Mouse (Mus musculus) urinary bladder, adult 18-20 months (tissue): ENCODE results near the gene Mycbp2.

Source experiments
- DNase-seq, 2 experiments: peaks; one replicate each; pipeline ENCODE4 v3.0.0; 2022; ENCODE audit warnings: low spot score in 2 of 2, mixed read lengths in 2 of 2

Gene Mycbp2

DNA sequence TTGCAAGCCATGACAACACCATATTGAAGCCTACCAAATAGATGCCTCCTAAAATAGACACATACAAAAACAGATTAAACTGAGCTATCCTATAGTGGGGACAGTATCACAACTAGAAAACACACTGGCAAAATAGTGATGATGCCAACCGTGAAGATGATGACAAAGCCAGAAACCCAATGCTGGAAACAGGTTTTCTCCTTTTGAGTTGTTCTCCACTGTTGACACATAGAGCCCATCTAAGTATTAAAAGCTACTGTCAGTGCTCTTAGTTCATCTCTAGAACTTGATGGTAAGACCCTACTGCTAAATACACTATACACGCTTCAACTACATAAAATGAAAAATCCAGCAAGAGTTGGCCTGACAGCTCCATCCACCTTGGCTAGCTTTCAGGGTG is 86.2 kb downstream of the Mycbp2 start:
- no peak for DNase-seq

DNA sequence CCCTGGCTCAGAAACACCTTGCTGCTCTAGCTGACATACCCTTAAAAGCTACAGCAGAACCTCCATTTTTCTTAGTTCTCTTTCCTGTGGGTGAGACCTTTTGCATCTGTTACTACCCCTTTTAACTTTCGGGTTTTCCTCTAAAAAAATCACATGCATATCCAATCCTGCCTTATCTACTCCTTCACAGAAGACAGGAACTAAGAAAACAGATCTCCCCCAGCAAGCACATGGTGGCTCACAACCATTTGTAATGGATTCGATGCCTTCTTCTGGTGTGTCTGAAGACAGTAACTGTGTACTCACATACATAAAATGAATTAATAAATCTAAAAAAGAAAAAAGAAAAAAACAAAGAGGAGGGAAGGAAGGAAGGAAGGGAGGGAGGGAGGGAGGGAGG is 87.9 kb downstream of the Mycbp2 start:
- DNase-seq = no peak

DNA sequence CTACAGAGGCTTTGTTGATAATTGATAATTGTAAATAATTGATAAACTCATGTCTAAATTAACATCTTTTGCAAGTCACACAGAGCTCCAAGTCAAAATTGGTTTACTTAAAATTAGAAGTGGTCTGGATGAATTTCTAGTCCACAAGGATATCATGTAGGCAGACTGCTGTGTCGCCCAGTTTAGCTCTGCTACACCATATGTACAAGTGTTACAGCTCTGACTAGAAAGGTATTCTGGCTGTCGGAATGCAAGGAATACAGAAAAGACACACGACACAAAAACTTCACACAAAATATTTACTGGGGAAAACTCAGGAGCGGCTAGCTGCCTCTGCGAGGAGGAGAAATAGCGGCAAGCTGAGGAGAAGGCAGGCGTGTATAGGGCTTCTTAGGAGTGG is 89.7 kb downstream of the Mycbp2 start:
- DNase-seq = no peak

DNA sequence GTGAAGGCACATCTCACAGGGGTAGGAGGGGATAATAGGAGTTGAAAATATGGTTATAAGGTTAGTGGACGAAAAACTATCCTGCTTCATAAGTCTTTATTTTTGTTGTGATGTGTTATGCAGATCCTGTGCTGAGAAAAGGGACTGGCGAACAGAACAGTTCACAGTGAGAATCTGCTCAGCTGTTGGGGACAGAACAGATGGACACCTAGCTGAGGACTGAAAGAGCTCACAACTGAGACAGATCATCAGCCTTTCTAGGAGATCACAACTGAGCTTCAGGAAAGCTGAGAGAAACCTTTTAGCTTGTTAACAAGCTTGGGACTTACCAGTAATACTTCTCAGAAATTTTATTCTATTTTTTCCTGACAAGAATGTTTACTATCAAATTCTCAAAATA is 92.3 kb downstream of the Mycbp2 start:
- DNase-seq = no peak

DNA sequence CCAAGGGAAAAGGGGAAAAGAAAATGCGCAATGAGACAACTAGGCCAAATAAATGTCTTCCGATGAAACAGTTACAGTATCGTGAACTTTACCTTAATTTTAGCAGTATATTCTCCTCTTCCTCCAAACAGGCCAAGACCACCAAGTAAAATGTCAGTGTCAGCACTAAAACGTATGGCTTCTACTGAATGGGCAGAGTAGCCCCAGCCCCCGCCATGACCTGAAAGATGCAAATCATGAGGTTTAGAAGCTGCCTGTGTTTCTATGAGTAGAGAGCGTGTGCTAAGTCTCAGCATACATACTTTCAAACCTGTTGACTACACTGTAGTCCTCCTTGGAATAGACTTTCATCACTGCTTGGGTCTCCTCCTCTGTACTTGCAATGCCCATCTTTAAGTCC is 104.6 kb downstream of the Mycbp2 start:
- DNase-seq = no peak

DNA sequence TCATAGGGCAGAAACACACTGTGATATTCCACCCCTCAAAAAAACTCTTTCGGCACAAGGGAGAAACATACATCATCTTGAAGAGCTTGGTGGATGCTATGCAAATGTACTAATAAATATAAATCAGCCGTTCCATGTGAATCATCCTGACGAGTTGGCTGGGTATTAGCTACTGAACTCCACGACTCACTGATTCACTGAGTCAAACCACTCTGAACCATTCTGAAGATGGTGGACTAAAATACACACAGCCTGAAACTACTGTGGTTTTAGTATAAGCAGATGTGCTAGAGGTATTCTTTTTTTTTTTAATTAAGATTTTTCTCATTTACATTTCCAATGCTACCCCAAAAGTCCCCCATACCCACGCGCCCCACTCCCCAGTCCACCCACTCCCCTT is 111.8 kb downstream of the Mycbp2 start:
- no peak for DNase-seq

DNA sequence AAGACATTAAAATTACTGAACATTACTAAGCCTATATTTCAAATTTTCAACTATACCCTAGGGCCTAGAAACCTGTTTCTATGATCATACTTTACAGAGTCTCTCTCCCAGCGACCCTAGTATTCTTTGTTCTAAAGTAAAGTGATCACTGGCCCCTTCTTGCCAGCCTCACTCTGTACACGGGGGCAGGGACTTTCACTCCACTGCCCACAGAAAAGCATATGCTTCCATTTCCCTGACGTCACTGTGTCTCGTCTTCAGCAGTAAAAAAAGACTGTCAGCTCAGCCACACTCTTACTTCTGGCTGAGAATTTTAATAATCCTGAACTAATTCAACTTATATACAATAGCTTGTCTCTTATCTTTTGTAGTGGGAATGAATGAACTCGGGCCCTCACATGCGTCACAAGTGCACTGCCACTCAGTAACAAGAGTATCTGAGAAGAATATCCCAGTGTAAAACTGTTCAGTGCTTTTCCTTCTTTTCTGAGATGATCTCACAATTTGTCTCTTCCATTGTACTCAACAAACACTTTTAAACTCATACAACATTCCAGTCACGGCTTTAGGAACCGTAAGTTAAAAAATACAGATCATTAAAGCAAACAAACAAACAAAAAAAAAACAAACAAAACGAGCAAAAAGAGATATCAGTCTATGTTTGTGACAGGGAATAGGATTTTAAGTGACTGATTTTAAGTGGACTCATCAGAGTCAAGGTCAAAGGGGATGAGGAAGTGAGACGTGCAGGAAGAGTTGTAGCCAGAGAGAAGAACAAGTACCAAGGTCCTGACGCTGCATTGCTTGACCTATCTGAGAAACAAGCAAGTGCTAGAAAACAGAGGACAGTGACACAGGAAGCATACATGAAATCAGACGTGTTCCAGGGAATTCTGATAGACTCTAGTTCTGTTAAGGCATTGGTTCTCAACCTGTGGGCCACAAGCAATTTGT is 112.7 kb downstream of the Mycbp2 start:
- DNase-seq = no peak

DNA sequence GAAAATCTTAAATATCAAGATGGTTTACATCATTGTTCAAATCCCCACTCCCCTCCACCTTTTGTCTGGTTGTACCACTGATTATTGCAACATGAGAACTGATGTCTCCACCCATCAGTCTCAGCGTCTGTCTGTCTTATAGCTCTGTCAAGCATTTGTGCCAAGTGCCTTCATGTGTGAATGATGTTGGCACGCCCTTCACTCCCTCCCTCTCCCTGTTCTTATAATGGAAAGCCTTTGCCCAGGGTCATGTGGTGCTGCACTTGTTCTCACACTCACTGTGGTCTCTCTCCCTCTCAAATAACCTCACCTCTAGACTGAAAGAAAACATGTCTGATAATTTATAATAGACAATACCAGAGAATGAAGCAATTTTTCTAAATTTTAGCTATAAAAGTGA is 124.3 kb downstream of the Mycbp2 start:
- DNase-seq = no peak

DNA sequence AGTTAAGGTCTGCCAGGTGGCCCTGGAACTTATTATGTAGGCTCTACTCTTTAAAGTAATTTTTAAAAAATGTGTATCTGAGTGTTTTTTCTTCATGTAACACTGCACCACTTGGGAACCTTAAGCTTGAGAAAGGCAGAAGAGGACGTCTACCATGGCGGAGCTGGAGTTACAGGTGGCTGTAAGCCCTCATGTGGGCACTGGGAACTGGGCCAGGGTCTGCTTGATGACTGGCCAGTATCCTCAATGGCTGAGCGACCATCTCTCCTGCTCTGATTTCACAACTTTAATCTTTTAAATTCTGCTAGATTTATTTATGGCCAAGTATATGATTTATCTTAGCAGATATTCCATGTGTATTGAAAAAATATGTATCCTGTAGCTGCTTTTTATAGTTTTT is 124.9 kb downstream of the Mycbp2 start:
- DNase-seq = no peak

DNA sequence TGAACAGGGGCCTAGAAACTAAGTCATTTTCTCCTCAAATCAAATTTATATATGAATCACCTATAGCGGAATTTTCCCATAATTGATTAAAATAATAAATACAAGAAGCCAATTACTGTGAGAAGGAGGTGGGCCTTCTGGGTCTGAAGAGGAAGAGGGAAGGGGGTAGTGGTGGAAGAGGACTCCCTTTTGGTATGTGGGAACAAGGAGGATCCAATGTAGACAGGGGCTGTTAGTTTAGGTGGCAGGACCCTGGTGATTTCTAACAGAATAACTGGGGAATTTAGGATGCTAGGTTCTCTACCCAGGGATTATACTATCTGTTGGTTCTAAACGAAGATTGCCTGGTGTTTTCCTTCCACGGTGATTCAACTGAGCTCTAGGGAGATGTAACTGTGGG is 130.3 kb downstream of the Mycbp2 start:
- DNase-seq = no peak

DNA sequence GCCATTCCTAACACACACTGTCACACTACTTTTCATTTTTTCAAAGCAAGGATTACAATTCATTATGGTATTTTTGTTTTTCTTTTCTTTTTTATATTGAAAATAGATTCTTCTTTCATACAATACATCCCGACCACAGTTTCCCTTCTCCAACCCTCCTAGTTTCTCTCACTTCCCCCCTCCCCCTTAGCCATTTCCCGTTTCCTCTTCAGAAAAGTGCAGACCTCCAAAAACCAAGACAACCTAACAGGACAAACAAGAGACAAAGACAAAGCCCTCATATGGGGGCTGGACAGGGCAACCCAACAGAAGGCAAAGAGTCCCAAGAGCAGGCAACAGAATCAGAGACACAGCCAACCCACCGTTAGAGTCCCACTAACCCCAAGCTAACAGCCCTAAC is 160.0 kb downstream of the Mycbp2 start:
- DNase-seq = no peak

DNA sequence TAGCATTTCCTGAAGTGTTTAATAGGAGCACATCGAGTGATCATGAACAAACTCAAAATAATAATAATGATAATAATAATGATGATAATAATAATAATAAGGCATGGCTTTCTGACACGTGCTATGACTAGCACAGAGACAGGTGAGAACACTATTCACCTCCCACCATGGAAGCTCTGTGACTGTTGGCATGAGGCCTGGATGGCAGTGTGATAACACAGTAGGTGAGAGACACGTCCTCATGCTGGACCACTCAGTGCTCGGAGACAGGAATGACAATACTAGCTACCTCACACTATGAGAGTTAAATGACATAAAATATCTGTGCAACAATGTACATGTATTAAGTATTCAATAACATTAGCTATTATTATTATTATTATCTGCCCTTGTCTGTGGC is 160.5 kb downstream of the Mycbp2 start:
- no peak for DNase-seq

DNA sequence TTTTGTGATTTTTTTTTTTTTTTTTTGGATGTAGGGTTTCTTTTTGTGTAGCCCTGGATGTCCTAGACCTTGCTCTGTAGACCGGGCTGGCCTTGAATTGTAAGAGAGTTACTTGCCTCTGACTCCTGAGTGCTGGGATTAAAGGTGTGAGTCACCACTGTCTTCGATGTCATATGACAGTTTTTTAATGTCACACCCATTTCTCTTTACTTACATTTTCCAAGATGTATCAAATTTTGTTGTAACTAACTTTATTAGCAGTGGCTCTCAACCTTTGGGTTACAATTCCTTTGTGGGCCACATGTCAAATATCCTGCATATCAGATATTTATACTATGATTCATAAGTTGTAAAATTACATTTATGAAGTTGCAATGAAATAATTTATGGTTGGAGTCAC is 166.5 kb downstream of the Mycbp2 start:
- DNase-seq = no peak

DNA sequence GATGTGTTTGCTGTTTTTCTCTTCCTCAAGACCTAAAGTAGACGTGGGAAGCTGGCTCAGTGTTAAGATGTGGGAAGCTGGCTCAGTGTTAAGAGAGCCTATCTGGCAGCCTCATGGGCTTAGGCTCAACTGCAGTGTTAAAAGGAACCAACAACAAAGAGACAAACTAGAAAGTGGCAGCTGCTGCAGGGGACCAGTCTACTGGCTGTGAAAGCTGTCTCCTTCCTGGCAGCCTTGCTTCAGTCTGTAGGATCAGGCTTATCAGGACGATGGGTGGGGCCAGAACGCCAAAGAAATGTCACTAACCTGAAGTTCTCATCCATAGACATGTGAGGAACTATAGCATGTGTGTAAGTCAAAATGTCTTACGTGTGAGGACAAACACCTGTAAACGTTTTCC is 183.7 kb downstream of the Mycbp2 start:
- DNase-seq = no peak

DNA sequence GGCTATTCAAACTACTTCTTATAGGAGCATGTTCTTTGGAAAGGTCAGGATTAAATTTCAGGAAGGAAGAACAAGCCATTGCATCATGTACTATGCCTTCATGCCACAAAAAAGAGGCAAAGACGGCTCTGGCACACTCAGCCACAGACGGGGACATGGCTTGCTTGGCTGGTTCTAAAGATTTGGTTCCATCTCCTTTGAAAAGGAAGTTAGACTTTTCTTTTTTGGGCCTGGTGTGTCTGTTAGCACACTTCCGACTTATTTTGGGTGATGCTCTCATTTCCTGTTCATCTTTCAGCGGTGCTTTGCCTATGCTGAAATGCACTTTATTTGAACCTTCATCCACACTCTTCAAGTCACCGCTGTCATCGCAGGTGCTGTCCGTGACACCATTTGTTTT is 190.9 kb downstream of the Mycbp2 start:
- no peak for DNase-seq

DNA sequence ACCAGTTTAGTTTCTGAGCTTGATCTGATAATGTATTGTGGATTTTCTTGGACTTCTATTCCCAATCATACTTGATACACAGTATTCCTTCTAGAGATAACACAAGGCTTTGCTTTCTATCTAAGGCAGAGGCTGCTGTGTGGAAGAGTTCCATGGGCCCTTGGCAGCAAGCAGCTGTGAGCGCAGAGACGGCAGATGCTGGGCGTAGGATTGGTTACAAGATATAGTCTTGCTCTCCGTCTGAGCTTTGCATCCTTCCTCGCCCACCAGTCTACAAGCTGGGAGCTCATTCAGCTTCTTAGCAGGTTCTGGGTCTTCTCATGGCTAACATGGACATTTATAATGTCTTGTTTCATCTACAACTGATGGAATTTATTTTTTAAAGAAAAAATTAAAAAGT is 196.5 kb downstream of the Mycbp2 start:
- DNase-seq = no peak

DNA sequence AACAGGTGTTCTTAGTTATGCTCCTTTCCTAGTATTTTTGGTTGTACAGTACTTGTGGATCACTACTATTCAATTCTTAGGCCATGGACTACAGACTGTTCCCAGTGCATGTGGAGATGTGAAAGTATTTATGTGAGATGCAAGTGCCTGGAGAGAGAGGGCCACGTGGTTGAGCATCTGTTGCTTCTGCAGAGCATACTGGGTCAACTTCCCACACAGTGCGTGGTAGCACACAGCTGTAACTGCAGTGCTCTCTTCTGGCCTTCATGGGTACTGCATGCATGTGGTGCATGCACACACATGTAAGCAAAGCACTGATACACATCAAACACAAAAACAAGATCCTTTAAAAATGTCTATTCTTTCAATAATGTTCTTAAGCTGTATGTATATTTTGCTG is 214.6 kb downstream of the Mycbp2 start:
- no peak for DNase-seq

DNA sequence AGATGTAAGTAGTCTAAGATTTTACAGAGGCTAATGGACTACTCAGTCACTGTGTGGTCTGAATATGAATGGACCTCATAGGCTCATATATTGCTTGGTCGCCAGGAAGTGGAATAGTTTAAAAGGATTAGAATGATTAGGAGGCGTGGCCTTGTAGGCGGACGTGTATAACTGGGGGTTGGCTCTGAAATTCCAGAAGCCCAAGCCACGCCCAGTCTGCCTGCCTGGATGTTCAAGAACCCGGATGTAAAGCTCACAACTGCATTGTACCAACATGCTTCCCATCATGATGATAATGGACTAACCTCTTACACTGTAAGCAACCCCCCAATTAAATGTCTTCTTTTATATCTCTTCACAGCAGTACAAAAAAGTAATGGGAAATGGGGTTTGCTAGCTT is 220.9 kb downstream of the Mycbp2 start:
- DNase-seq = no peak

DNA sequence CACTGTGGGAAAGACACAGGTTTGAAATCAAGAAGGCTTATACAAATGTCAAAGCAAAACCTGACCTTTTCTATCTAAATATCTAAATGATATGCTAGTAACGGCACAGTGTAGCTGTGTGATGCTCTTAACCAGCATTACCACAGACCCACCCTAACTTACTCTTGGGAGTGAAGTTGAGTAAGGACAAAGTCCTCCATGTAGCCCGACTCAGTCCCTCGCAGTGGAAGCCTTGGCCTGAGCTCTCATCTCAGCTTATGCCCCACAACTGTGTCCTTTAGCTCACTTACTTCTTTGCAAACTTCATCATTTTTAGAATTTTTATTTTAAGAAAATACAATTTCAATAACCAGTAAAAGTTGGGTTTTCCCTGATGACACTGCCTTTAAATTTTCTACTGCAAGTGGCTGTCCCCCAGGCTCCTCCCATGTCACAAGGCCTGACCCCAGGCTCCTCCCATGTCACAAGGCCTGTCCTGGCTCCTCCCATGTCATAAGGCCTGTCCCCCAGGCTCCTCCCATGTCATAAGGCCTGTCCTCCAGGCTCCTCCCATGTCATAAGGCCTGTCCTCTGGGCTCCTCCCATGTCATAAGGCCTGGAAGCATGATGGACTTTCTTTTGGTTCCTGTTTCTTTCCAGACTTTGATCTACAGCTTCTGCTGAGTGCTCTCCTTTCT is 231.5 kb downstream of the Mycbp2 start:
- DNase-seq = no peak

DNA sequence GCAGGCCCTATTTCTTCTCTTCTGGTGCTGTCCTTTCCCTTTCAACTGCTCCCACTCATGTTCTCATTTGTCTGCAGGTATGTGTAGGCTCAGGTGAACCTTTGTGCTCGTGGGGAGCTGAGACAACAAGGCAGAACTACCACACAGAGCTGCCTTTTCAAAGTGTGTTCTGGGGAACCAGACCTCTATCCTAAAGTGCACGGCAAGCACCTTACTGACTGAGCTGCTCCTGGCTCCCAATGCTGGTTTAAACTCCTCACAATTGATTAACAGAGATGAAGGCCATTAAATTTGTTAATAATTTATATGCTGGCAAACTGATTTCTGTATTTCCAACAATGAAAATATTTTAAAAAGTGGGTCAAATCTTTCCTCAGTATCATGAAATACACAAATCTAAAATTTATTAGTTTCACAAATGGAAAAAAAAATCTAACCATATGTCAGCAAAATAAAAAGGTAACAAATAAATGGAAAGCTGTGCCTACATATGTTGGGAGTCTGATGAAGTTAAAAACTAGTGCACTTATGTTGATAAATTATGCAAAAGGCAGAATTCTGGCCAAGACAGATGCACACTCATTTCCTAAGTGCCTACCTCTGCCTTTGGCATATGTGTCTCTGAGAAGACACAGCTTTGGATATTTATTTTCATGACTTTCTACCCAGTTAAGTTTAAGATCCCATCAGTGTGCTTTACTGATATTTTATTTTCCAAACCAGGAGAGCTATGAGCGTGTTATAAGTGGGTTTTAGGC is 233.8 kb downstream of the Mycbp2 start:
- no peak for DNase-seq

DNA sequence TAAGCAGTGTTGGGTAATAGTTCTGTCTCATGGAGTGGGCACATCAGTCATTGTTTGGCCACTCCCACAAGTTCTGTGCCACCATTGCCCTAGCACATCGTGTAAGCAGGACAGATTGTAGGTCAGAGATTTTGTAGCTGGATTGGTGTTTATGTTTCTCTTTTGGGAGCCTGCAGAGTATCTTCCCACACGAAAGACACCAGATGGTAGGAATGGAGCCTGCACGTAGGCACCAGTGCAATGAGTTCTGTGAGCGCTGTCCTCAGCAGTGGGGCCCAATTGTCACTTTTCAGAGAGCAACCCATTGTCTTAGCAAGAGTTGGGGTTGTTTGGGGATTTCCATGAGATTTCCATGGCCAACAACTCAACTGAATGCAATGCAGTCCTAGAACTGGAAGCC is 236.6 kb downstream of the Mycbp2 start:
- no peak for DNase-seq

DNA sequence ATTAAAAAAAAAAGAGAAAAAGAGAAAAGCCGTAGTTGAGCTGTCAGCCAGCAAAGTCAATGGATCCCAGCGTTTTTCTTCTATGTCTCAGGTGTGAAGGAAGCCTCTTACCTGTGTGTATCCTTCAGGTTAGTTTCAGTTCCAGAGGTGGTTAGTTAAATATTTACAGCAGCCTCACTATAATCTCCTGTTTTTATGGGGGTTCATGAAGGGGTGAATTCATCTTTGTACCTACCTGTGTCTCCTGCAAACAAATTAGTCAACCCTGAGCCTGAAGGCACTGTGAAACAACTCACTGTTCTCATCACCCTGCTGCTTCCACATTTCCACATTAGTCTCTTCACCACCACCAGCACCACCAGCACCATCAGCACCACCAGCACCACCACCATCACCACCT is 240.3 kb downstream of the Mycbp2 start:
- no peak for DNase-seq
